Mouse (Mus musculus) gastrocnemius, adult 18-20 months (tissue): ENCODE measurements around the gene Psmd3. TPM values are rescaled to one million over a fixed set of nuclear protein-coding genes. Genes with fewer than 3 reads are reported as not detected.
"Not testable (repeated sequence)": the region's sequence is repeated elsewhere in the genome, so short reads cannot be mapped to it uniquely, and the experiment has no call there.

Source experiments
- DNase-seq: peaks from one replicate; pipeline ENCODE4 v3.0.0; 2021; ENCODE audit warnings: low spot score
- total RNA-seq, 2 experiments: library from RNA; stranded (reverse); gene quantifications; 2 replicates each; pipeline ENCODE4 v1.2.3; 2021

Gene Psmd3
- total RNA-seq, 2 experiments from 2014 or later: 105 to 106 TPM

GRCm38 (mm10) chr11:98715946-98716345, 33.6 kb downstream of the Psmd3 start:
- no peak for DNase-seq

- DNase-seq: peak; percentile 91
Observed at GRCm38 (mm10) chr11:98717904-98718303, 35.5 kb downstream of the Psmd3 start.

GRCm38 (mm10) chr11:98720756-98721155, 38.4 kb downstream of the Psmd3 start:
- no peak for DNase-seq

GRCm38 (mm10) chr11:98721458-98722226, 39.3 kb downstream of the Psmd3 start:
- DNase-seq: peak; percentile 93

GRCm38 (mm10) chr11:98723098-98723497, 40.7 kb downstream of the Psmd3 start:
- no peak for DNase-seq

GRCm38 (mm10) chr11:98725926-98726506, 43.7 kb downstream of the Psmd3 start:
- DNase-seq: no peak

- peak; percentile 91 for DNase-seq
Observed at GRCm38 (mm10) chr11:98729119-98729588, 46.8 kb downstream of the Psmd3 start, which contains the start of gene Med24. Gene Med24, minus strand, starts transcription at chr11:98729435.

GRCm38 (mm10) chr11:98730727-98731126, 48.4 kb downstream of the Psmd3 start:
- no peak for DNase-seq

GRCm38 (mm10) chr11:98731134-98731533, 48.8 kb downstream of the Psmd3 start:
- DNase-seq: no peak

- no peak for DNase-seq
Observed at GRCm38 (mm10) chr11:98734020-98734419, 51.7 kb downstream of the Psmd3 start.

GRCm38 (mm10) chr11:98735111-98735510, 52.8 kb downstream of the Psmd3 start:
- DNase-seq: no peak

- no peak for DNase-seq
Observed at GRCm38 (mm10) chr11:98736176-98736575, 53.8 kb downstream of the Psmd3 start.

- not testable (repeated sequence) for DNase-seq
Observed at GRCm38 (mm10) chr11:98737220-98737619, 54.9 kb downstream of the Psmd3 start.

- DNase-seq: peak; percentile 47
Observed at GRCm38 (mm10) chr11:98738428-98738911, 56.1 kb downstream of the Psmd3 start.

GRCm38 (mm10) chr11:98738925-98739324, 56.6 kb downstream of the Psmd3 start:
- peak; percentile 46 for DNase-seq

- peak; percentile 30 for DNase-seq
Observed at GRCm38 (mm10) chr11:98740026-98740392, 57.7 kb downstream of the Psmd3 start.

- peak; percentile 79 for DNase-seq
Observed at GRCm38 (mm10) chr11:98740393-98741050, 58.2 kb downstream of the Psmd3 start, which contains the start of gene Thra. Gene Thra, plus strand, starts transcription at chr11:98740638.

GRCm38 (mm10) chr11:98741051-98741620, 58.8 kb downstream of the Psmd3 start:
- DNase-seq: no peak

GRCm38 (mm10) chr11:98741622-98742396, 59.5 kb downstream of the Psmd3 start:
- DNase-seq: peak; percentile 73

- DNase-seq: peak; percentile 37
Observed at GRCm38 (mm10) chr11:98742397-98743291, 60.3 kb downstream of the Psmd3 start.
